Mouse (Mus musculus): Measurements from ENCODE around the gene Eng.

Eng gene

GRCm38 (mm10) chr2:32624111-32624748 is 22.2 kb upstream of the Eng start:
- peak; percentile 40 for DNase-seq (ENCODE audit: low spot score)

GRCm38 (mm10) chr2:32625212-32625872 is 21.1 kb upstream of the Eng start:
- peak; percentile 83 for DNase-seq (ENCODE audit: low spot score)

GRCm38 (mm10) chr2:32625873-32626694 is 20.3 kb upstream of the Eng start:
- DNase-seq (ENCODE audit: low spot score) = peak; percentile 70

- DNase-seq (ENCODE audit: low spot score) = no peak
Measured at GRCm38 (mm10) chr2:32627266-32628043, 18.9 kb upstream of the Eng start.

- no peak for DNase-seq (ENCODE audit: low spot score)
Measured at GRCm38 (mm10) chr2:32628044-32628550, 18.3 kb upstream of the Eng start.

GRCm38 (mm10) chr2:32628729-32629128 is 17.7 kb upstream of the Eng start:
- peak; percentile 67 for DNase-seq (ENCODE audit: low spot score)

GRCm38 (mm10) chr2:32629276-32629976 is 17.0 kb upstream of the Eng start:
- peak; percentile 93 for DNase-seq (ENCODE audit: low spot score)

GRCm38 (mm10) chr2:32630036-32630435 is 16.4 kb upstream of the Eng start:
- DNase-seq (ENCODE audit: low spot score) = no peak

GRCm38 (mm10) chr2:32631046-32631445 is 15.3 kb upstream of the Eng start:
- no peak for DNase-seq (ENCODE audit: low spot score)

- DNase-seq (ENCODE audit: low spot score) = peak; percentile 91
Measured at GRCm38 (mm10) chr2:32631737-32632394, 14.5 kb upstream of the Eng start.

- DNase-seq (ENCODE audit: low spot score) = peak; percentile 52
Measured at GRCm38 (mm10) chr2:32633660-32634059, 12.7 kb upstream of the Eng start.

- no peak for DNase-seq (ENCODE audit: low spot score)
Measured at GRCm38 (mm10) chr2:32634277-32635105, 11.9 kb upstream of the Eng start.

GRCm38 (mm10) chr2:32636617-32637016 is 9.8 kb upstream of the Eng start:
- no peak for DNase-seq (ENCODE audit: low spot score)

- DNase-seq (ENCODE audit: low spot score) = no peak
Measured at GRCm38 (mm10) chr2:32637778-32638281, 8.6 kb upstream of the Eng start.

GRCm38 (mm10) chr2:32639632-32640031 is 6.8 kb upstream of the Eng start:
- no peak for DNase-seq (ENCODE audit: low spot score)

- no peak for DNase-seq (ENCODE audit: low spot score)
Measured at GRCm38 (mm10) chr2:32640550-32641051, 5.8 kb upstream of the Eng start.

GRCm38 (mm10) chr2:32641810-32642209 is 4.6 kb upstream of the Eng start:
- DNase-seq (ENCODE audit: low spot score) = no peak

GRCm38 (mm10) chr2:32642813-32643212 is 3.6 kb upstream of the Eng start:
- no peak for DNase-seq (ENCODE audit: low spot score)

- no peak for DNase-seq (ENCODE audit: low spot score)
Measured at GRCm38 (mm10) chr2:32644083-32644482, 2.3 kb upstream of the Eng start.
